Mouse (Mus musculus): ENCODE measurements around the gene Rex1bd. TPM values are rescaled to one million over a fixed set of nuclear protein-coding genes. Genes with fewer than 3 reads are reported as not detected.

The Rex1bd gene
- polyA plus RNA-seq, 1 experiment from 2014 or later: 157 TPM

GRCm38 (mm10) chr8:70541081-70541480 lies 34.5 kb upstream of the Rex1bd start:
- Histone ChIP-seq H3K27ac (ENCODE audit: low read length) (no peak overlapping the region), H3K4me3 (replicated peaks; ENCODE audit: low read length) (peak overlapping the region; percentile 87; the same call in 1 of the 2 replicates), H3K9me3 (ENCODE audit: control insufficient read depth, low read length) (no peaks in the 10 kb centered on the region), H3K4me1 (replicated peaks; ENCODE audit: control insufficient read depth, insufficient read depth, low read length) (peaks cover 26% of the 10 kb centered on the region), H3K27me3 (replicated peaks; ENCODE audit: control insufficient read depth, insufficient read depth, low read length) (no peaks in the 10 kb centered on the region), H3K4me2 (ENCODE audit: low read length) (peak overlapping the region; percentile 94), H3K36me3 (ENCODE audit: control insufficient read depth, insufficient read depth) (0 out of 2 replicates have a peak, but pooled peaks cover 2% of the 10 kb centered on the region), H3K9ac (replicated peaks; ENCODE audit: low read depth, low read length) (no peak overlapping the region; the same call in 1 of the 2 replicates)
- 84% methylated on average over 5 of the region's 5 CpGs for WGBS
- no peak for ATAC-seq

- H3K36me3 ChIP-seq (ENCODE audit: control insufficient read depth, insufficient read depth): 0 out of 2 replicates have a peak, but pooled peaks cover 2% of the 10 kb centered on the region
- peak overlapping the region; percentile 87 for H3K4me3 ChIP-seq (replicated peaks; ENCODE audit: low read length)
- H3K9me3 ChIP-seq (ENCODE audit: control insufficient read depth, low read length): no peaks in the 10 kb centered on the region
- peak overlapping the region; percentile 94 for H3K4me2 ChIP-seq (ENCODE audit: low read length)
- no peaks in the 10 kb centered on the region for H3K27me3 ChIP-seq (replicated peaks; ENCODE audit: control insufficient read depth, insufficient read depth, low read length)
- no peak overlapping the region for H3K27ac ChIP-seq (ENCODE audit: low read length)
- WGBS: 60% methylated on average over 7 of the region's 7 CpGs
- ATAC-seq: no peak
- H3K4me1 ChIP-seq (replicated peaks; ENCODE audit: control insufficient read depth, insufficient read depth, low read length): peaks cover 26% of the 10 kb centered on the region
- peak overlapping the region; percentile 89 for H3K9ac ChIP-seq (replicated peaks; ENCODE audit: low read depth, low read length)
These were observed 34.0 kb upstream of the Rex1bd start for GRCm38 (mm10) chr8:70540507-70541071.

- Histone ChIP-seq H3K27ac (ENCODE audit: low read length) (peak overlapping the region; percentile 96; the same call in 1 of the 2 replicates), H3K36me3 (ENCODE audit: control insufficient read depth, insufficient read depth) (0 out of 2 replicates have a peak, but pooled peaks cover 2% of the 10 kb centered on the region), H3K4me2 (ENCODE audit: low read length) (peak overlapping the region; percentile 94), H3K9ac (replicated peaks; ENCODE audit: low read depth, low read length) (peak overlapping the region; percentile 89), H3K4me1 (replicated peaks; ENCODE audit: control insufficient read depth, insufficient read depth, low read length) (peaks cover 26% of the 10 kb centered on the region), H3K4me3 (replicated peaks; ENCODE audit: low read length) (peak overlapping the region; percentile 87), H3K9me3 (ENCODE audit: control insufficient read depth, low read length) (no peaks in the 10 kb centered on the region), H3K27me3 (replicated peaks; ENCODE audit: control insufficient read depth, insufficient read depth, low read length) (no peaks in the 10 kb centered on the region)
- WGBS: 16% methylated on average over 4 of the region's 4 CpGs
- no peak for ATAC-seq
These were observed 33.5 kb upstream of the Rex1bd start for GRCm38 (mm10) chr8:70540013-70540506.

- peaks cover 2% of the 10 kb centered on the region; the same call in 1 of the 2 replicates for H3K36me3 ChIP-seq (ENCODE audit: control insufficient read depth, insufficient read depth)
- peak within 1 kb of the TSS; percentile 96 for H3K27ac ChIP-seq (ENCODE audit: low read length)
- peak; percentile 88 for ATAC-seq
- H3K9ac ChIP-seq (replicated peaks; ENCODE audit: low read depth, low read length): peak within 1 kb of the TSS; percentile 89
- peak within 1 kb of the TSS; percentile 94 for H3K4me2 ChIP-seq (ENCODE audit: low read length)
- H3K4me3 ChIP-seq (replicated peaks; ENCODE audit: low read length): peak within 1 kb of the TSS; percentile 87
- H3K27me3 ChIP-seq (replicated peaks; ENCODE audit: control insufficient read depth, insufficient read depth, low read length): no peaks in the 10 kb centered on the region
- no peaks in the 10 kb centered on the region for H3K9me3 ChIP-seq (ENCODE audit: control insufficient read depth, low read length)
- under 1% methylated on average over 57 of the region's 58 CpGs for WGBS
- H3K4me1 ChIP-seq (replicated peaks; ENCODE audit: control insufficient read depth, insufficient read depth, low read length): peaks cover 26% of the 10 kb centered on the region
These were observed 32.7 kb upstream of the Rex1bd start, which contains the start of gene Ell for GRCm38 (mm10) chr8:70539077-70539813. TSS of gene Ell (plus strand) at chr8:70539457.

- Histone ChIP-seq H3K4me1 (replicated peaks; ENCODE audit: control insufficient read depth, insufficient read depth, low read length) (peaks cover 26% of the 10 kb centered on the region), H3K4me2 (ENCODE audit: low read length) (peak overlapping the region; percentile 94), H3K9ac (replicated peaks; ENCODE audit: low read depth, low read length) (peak overlapping the region; percentile 57), H3K4me3 (replicated peaks; ENCODE audit: low read length) (peak overlapping the region; percentile 87), H3K27me3 (replicated peaks; ENCODE audit: control insufficient read depth, insufficient read depth, low read length) (no peaks in the 10 kb centered on the region), H3K36me3 (ENCODE audit: control insufficient read depth, insufficient read depth) (peaks cover 2% of the 10 kb centered on the region; the same call in 1 of the 2 replicates), H3K9me3 (ENCODE audit: control insufficient read depth, low read length) (no peaks in the 10 kb centered on the region), H3K27ac (ENCODE audit: low read length) (peak overlapping the region; percentile 96)
- 0% methylated on average over 32 of the region's 32 CpGs for WGBS
- ATAC-seq: peak; percentile 78
These were observed 32.1 kb upstream of the Rex1bd start for GRCm38 (mm10) chr8:70538633-70539076.

GRCm38 (mm10) chr8:70538024-70538579 lies 31.6 kb upstream of the Rex1bd start:
- Histone ChIP-seq H3K27ac (ENCODE audit: low read length) (peak overlapping the region; percentile 96), H3K4me2 (ENCODE audit: low read length) (peak overlapping the region; percentile 94), H3K9me3 (ENCODE audit: control insufficient read depth, low read length) (no peaks in the 10 kb centered on the region), H3K4me3 (replicated peaks; ENCODE audit: low read length) (peak overlapping the region; percentile 87), H3K9ac (replicated peaks; ENCODE audit: low read depth, low read length) (peak overlapping the region; percentile 57), H3K27me3 (replicated peaks; ENCODE audit: control insufficient read depth, insufficient read depth, low read length) (no peaks in the 10 kb centered on the region), H3K36me3 (ENCODE audit: control insufficient read depth, insufficient read depth) (peaks cover 4% of the 10 kb centered on the region; the same call in 1 of the 2 replicates), H3K4me1 (replicated peaks; ENCODE audit: control insufficient read depth, insufficient read depth, low read length) (peaks cover 26% of the 10 kb centered on the region)
- WGBS: 15% methylated on average over 24 of the region's 24 CpGs
- peak; percentile 2; the same call in 1 of the 2 replicates for ATAC-seq

- peaks cover 13% of the 10 kb centered on the region for H3K36me3 ChIP-seq (ENCODE audit: control insufficient read depth, insufficient read depth)
- peaks cover 16% of the 10 kb centered on the region for H3K4me1 ChIP-seq (replicated peaks; ENCODE audit: control insufficient read depth, insufficient read depth, low read length)
- no peak overlapping the region for H3K27ac ChIP-seq (ENCODE audit: low read length)
- H3K4me3 ChIP-seq (replicated peaks; ENCODE audit: low read length): no peak overlapping the region
- no peak overlapping the region for H3K9ac ChIP-seq (replicated peaks; ENCODE audit: low read depth, low read length)
- ATAC-seq: no peak
- no peak overlapping the region for H3K4me2 ChIP-seq (ENCODE audit: low read length)
- WGBS: 89% methylated on average over 2 of the region's 2 CpGs
- no peaks in the 10 kb centered on the region for H3K27me3 ChIP-seq (replicated peaks; ENCODE audit: control insufficient read depth, insufficient read depth, low read length)
- H3K9me3 ChIP-seq (ENCODE audit: control insufficient read depth, low read length): no peaks in the 10 kb centered on the region
These were observed 29.1 kb upstream of the Rex1bd start for GRCm38 (mm10) chr8:70535701-70536100.

GRCm38 (mm10) chr8:70535221-70535620 lies 28.7 kb upstream of the Rex1bd start:
- no peak for ATAC-seq
- peaks cover 13% of the 10 kb centered on the region for H3K36me3 ChIP-seq (ENCODE audit: control insufficient read depth, insufficient read depth)
- peaks cover 11% of the 10 kb centered on the region for H3K4me1 ChIP-seq (replicated peaks; ENCODE audit: control insufficient read depth, insufficient read depth, low read length)
- H3K27ac ChIP-seq (ENCODE audit: low read length): no peak overlapping the region
- 85% methylated on average over 3 of the region's 3 CpGs for WGBS
- H3K27me3 ChIP-seq (replicated peaks; ENCODE audit: control insufficient read depth, insufficient read depth, low read length): no peaks in the 10 kb centered on the region
- no peaks in the 10 kb centered on the region for H3K9me3 ChIP-seq (ENCODE audit: control insufficient read depth, low read length)
- no peak overlapping the region for H3K4me2 ChIP-seq (ENCODE audit: low read length)
- H3K4me3 ChIP-seq (replicated peaks; ENCODE audit: low read length): no peak overlapping the region
- no peak overlapping the region for H3K9ac ChIP-seq (replicated peaks; ENCODE audit: low read depth, low read length)

- ATAC-seq: no peak
- Histone ChIP-seq H3K4me2 (ENCODE audit: low read length) (no peak overlapping the region), H3K4me1 (replicated peaks; ENCODE audit: control insufficient read depth, insufficient read depth, low read length) (peaks cover 17% of the 10 kb centered on the region), H3K27ac (ENCODE audit: low read length) (no peak overlapping the region), H3K9me3 (ENCODE audit: control insufficient read depth, low read length) (no peaks in the 10 kb centered on the region), H3K9ac (replicated peaks; ENCODE audit: low read depth, low read length) (no peak overlapping the region), H3K4me3 (replicated peaks; ENCODE audit: low read length) (no peak overlapping the region), H3K27me3 (replicated peaks; ENCODE audit: control insufficient read depth, insufficient read depth, low read length) (no peaks in the 10 kb centered on the region), H3K36me3 (ENCODE audit: control insufficient read depth, insufficient read depth) (peaks cover 15% of the 10 kb centered on the region)
- 93% methylated on average over 12 of the region's 12 CpGs for WGBS
These were observed 27.7 kb upstream of the Rex1bd start for GRCm38 (mm10) chr8:70534281-70534680.

All from forebrain, embryonic 16.5 days (tissue).